Mouse (Mus musculus) embryonic facial prominence, embryonic 10.5 days (tissue): ENCODE results near the gene Tubgcp3. TPM values are rescaled to one million over a fixed set of nuclear protein-coding genes. Genes with fewer than 3 reads are reported as not detected.

Source experiments
- DNase-seq: peaks from one replicate; pipeline ENCODE4 v3.0.0-alpha.2; 2017; ENCODE audit warnings: low spot score
- H3K27ac ChIP-seq: fragments of 300-500 bp; sonication (generic); replicated peaks from 2 replicates; pipeline ENCODE4 v1.5.1; 2016; ENCODE audit warnings: mild to moderate bottlenecking
- H3K27me3 ChIP-seq: fragments of 300-500 bp; sonication (generic); replicated peaks from 2 replicates; pipeline ENCODE4 v1.6.1; 2016; ENCODE audit warnings: low read depth, mild to moderate bottlenecking; ENCODE audit not compliant: poor library complexity, severe bottlenecking
- H3K36me3 ChIP-seq: fragments of 300-500 bp; sonication (generic); replicated peaks from 2 replicates; pipeline ENCODE4 v1.6.1; 2016; ENCODE audit warnings: mild to moderate bottlenecking, moderate library complexity
- H3K4me1 ChIP-seq: fragments of 300-500 bp; sonication (generic); 2 replicates; pipeline ENCODE4 v1.6.1; 2016
- H3K4me3 ChIP-seq: fragments of 300-500 bp; sonication (generic); 2 replicates; pipeline ENCODE4 v1.5.1; 2016; ENCODE audit warnings: mild to moderate bottlenecking, moderate library complexity
- H3K9me3 ChIP-seq: fragments of 300-500 bp; sonication (generic); 2 replicates; pipeline ENCODE4 v1.6.1; 2016; ENCODE audit warnings: mild to moderate bottlenecking
- WGBS: fragments of 180-500 bp; shearing (Covaris S2); methylation state at CpG from one replicate; pipeline ENCODE4 v1.1.7; 2016; 5-methylcytosine and 5-hydroxymethylcytosine counted together
- microRNA-seq: library from miRNA; unstranded; fragments of <30 nt; microRNA quantifications from one replicate; pipeline ENCODE4, GENCODE M21; 2017
- polyA plus RNA-seq: library from polyadenylated mRNA; unstranded; fragments of >200 nt; fragmentation: Nextera tagmentation; extraction: Ambion mirVana; gene quantifications from 2 replicates; pipeline ENCODE4 v1.2.1, GENCODE M21; 2016

Tubgcp3 gene
- polyA plus RNA-seq, 1 experiment from 2014 or later, result 56.3 TPM

GRCm38 (mm10) chr8:12572814-12573534, 99.1 kb downstream of the Tubgcp3 start, which contains the start of gene Spaca7:
Gene Spaca7, plus strand, starts transcription at chr8:12573029.
- Histone ChIP-seq H3K27me3 (peaks cover 45% of the 10 kb centered on the region), H3K4me1 (0 out of 2 replicates have a peak, but pooled peaks cover 3% of the 10 kb centered on the region), H3K4me3 (no peak within 1 kb of the TSS), H3K27ac (no peak within 1 kb of the TSS), H3K9me3 (no peaks in the 10 kb centered on the region), H3K36me3 (no peaks in the 10 kb centered on the region)
- 70% methylated on average over 14 of the region's 14 CpGs for WGBS
- DNase-seq, result no peak

DNA sequence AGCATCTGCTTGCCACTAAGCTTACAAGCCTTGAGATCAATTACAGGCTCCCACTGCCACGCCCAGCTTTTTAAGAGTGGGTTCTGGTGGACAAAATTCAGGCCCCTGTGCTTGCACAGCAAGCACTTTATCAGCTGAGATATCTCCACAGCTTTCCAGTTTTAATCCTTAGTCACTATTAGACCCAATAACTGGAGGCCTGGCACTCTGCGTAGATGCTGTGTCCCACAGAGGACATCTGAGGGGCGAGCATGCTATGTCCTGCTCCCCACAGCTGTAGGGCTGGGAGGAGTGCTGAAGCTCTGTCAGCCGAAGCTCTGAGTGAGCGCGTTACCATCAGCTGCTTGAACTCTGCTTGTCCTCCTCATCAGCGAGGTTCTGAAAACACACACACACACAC, 105.5 kb downstream of the Tubgcp3 start:
- DNase-seq, result no peak
- H3K9me3 ChIP-seq, result no peaks in the 10 kb centered on the region
- no peak overlapping the region for H3K27ac ChIP-seq
- H3K27me3 ChIP-seq, result peaks cover 67% of the 10 kb centered on the region
- no peak overlapping the region for H3K4me3 ChIP-seq
- H3K4me1 ChIP-seq, result peaks cover 9% of the 10 kb centered on the region; the same call in 1 of the 2 replicates
- WGBS, result 52% methylated on average over 7 of the region's 7 CpGs
- no peaks in the 10 kb centered on the region for H3K36me3 ChIP-seq

DNA sequence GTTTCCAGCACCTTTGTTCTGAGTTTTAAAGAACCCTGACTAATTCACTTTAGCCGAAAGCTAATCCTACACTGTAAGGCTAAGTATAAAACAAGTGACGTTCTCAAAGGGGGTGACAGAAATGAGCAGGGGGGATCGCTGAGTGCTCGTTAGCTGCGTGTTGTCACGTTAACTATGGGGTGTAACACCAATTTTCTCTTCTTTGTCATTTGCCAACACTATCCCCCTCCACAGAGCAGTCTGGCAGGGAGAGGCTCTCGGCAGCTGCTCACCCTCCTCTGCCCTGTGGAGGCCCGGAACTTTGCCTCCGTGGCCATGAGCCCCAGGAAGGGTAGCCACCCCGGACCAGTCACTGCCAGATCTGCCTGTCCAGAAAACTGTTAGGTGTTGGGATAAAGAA, 106.6 kb downstream of the Tubgcp3 start:
- Histone ChIP-seq H3K9me3 (no peaks in the 10 kb centered on the region), H3K4me1 (peaks cover 10% of the 10 kb centered on the region; the same call in 1 of the 2 replicates), H3K27ac (no peak overlapping the region), H3K4me3 (no peak overlapping the region), H3K27me3 (peaks cover 73% of the 10 kb centered on the region), H3K36me3 (no peaks in the 10 kb centered on the region)
- no peak for DNase-seq
- 54% methylated on average over 10 of the region's 10 CpGs for WGBS

- Histone ChIP-seq H3K4me3 (no peak overlapping the region), H3K27ac (no peak overlapping the region), H3K36me3 (no peaks in the 10 kb centered on the region), H3K27me3 (peaks cover 81% of the 10 kb centered on the region), H3K4me1 (peaks cover 10% of the 10 kb centered on the region; the same call in 1 of the 2 replicates), H3K9me3 (no peaks in the 10 kb centered on the region)
- DNase-seq, result peak; percentile 55
- 4% methylated on average over 4 of the region's 4 CpGs for WGBS
Measured at GRCm38 (mm10) chr8:12564307-12564706, 107.7 kb downstream of the Tubgcp3 start.

Small RNA genes lying within 50 kb of the gene (microRNA-seq; reads per million reads assigned to microRNA genes)
- not detected for gene Gm26483

Other genes starting within 250 kb of the Tubgcp3 start
- gene Spaca7, start 99.2 kb downstream of the Tubgcp3 start, polyA plus RNA-seq, result not detected in 2 replicates
- gene Atp11a, start 84.8 kb upstream of the Tubgcp3 start, polyA plus RNA-seq, result 9.8 and 10.2 TPM in 2 replicates
- 15.8 and 17.4 TPM in 2 replicates for gene Mcf2l, start 201.6 kb upstream of the Tubgcp3 start, polyA plus RNA-seq